Mouse (Mus musculus): ENCODE results near the gene Mypop. TPM values are rescaled to one million over a fixed set of nuclear protein-coding genes. Genes with fewer than 3 reads are reported as not detected.
A peak's percentile ranks its signal among the peaks of the same experiment; 100 is the strongest.

Mypop gene
- polyA plus RNA-seq, 1 experiment from 2014 or later: 3.3 TPM

DNA sequence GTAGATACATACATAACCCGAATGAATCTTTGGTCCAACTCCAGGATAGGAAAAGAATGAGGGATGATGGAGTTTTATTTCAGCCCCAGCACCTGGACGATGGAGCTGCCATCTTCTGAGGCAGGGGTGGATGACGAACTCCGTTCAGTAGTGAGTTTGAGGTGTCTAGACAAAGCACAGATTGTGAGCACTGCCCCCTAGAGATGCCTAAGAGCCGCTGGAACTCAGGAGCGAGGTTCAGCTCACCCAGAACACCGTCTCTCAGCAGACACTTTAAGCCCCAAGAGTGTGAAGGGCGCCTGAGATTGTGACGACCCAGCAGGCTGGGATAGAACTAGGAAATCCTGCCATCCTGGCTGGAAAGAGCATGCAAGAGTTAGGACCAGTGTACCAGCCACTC is 7.8 kb downstream of the Mypop start:
- peaks cover 5% of the 10 kb centered on the region; the same call in 1 of the 2 replicates for H3K4me1 ChIP-seq (replicated peaks; ENCODE audit: insufficient read depth, low read length)
- no peaks in the 10 kb centered on the region for H3K27me3 ChIP-seq (ENCODE audit: insufficient read depth, low read length)
- no peaks in the 10 kb centered on the region for H3K36me3 ChIP-seq (ENCODE audit: insufficient read depth, low read length)
- ATAC-seq (replicated peaks; ENCODE audit: low FRiP score, low read depth) (no peak), DNase-seq (ENCODE audit: low spot score) (no peak)
- no peak overlapping the region for H3K4me2 ChIP-seq (ENCODE audit: low read length)
- TF ChIP-seq CTCF (IDR thresholded peaks at IDR 0.05; ENCODE audit: low read depth): peak; percentile 33
- no peak overlapping the region for H3K4me3 ChIP-seq (replicated peaks; ENCODE audit: low read depth, low read length)
- no peaks in the 10 kb centered on the region for H3K9me3 ChIP-seq (replicated peaks; ENCODE audit: low read length)
- no peak overlapping the region for H3K9ac ChIP-seq (ENCODE audit: low read depth, low read length)
- WGBS: 47% methylated on average over 9 of the region's 9 CpGs
- no peak overlapping the region for H3K27ac ChIP-seq

- H3K9ac ChIP-seq (ENCODE audit: low read depth, low read length): peak overlapping the region; percentile 62
- no peak for DNase-seq (ENCODE audit: low spot score)
- H3K4me3 ChIP-seq (replicated peaks; ENCODE audit: low read depth, low read length): peak overlapping the region; percentile 37
- ATAC-seq (replicated peaks; ENCODE audit: low FRiP score, low read depth): no peak
- 49% methylated on average over 10 of the region's 10 CpGs for WGBS
- H3K4me1 ChIP-seq (replicated peaks; ENCODE audit: insufficient read depth, low read length): peaks cover 15% of the 10 kb centered on the region
- H3K27ac ChIP-seq: peak overlapping the region; percentile 62; the same call in 1 of the 2 replicates
- H3K4me2 ChIP-seq (ENCODE audit: low read length): peak overlapping the region; percentile 61
- H3K9me3 ChIP-seq (replicated peaks; ENCODE audit: low read length): no peaks in the 10 kb centered on the region
- TF ChIP-seq CTCF (IDR thresholded peaks at IDR 0.05; ENCODE audit: low read depth): no peak
- H3K27me3 ChIP-seq (ENCODE audit: insufficient read depth, low read length): no peaks in the 10 kb centered on the region
- peaks cover 3% of the 10 kb centered on the region; the same call in 1 of the 2 replicates for H3K36me3 ChIP-seq (ENCODE audit: insufficient read depth, low read length)
Observed at GRCm38 (mm10) chr7:19000421-19000820, 9.4 kb downstream of the Mypop start.

DNA sequence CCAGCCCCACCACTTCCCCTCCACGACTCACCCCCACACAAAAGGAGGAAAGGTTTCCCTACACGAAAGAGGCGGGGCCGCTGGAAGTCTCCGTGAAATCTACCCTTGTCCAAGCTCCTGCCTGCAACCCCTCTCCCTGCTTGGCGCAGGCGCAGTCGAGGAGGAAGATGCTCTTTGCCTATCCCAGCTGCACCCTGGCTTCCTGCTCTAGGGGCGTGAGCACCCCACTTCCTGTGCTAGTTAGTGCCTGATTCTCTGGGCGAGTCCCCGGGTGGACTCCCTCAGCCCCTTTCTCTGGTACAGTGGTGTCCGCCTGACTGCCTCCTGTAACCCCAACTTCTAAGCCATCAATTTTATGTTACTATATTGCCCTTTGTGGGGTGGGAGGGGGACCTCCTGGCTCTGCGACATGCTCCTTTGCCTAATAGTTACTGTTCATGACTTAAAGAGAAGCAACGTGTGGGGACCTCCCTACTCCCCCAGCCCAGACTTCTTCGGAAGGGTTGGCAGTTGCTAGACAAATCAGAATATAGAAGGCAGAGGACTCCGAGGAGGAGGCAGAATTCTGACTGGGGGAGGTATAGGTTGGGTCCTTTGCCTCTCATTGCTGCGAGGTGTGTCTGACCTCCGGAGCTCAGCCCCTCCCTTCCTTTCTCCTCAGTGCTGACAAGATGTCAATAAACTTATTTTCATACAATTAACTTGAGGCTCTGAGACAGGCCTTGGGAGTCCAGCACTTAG is 10.2 kb downstream of the Mypop start:
- no peak for ATAC-seq (replicated peaks; ENCODE audit: low FRiP score, low read depth)
- H3K9me3 ChIP-seq (replicated peaks; ENCODE audit: low read length): no peaks in the 10 kb centered on the region
- TF ChIP-seq CTCF (IDR thresholded peaks at IDR 0.05; ENCODE audit: low read depth): no peak
- WGBS: 22% methylated on average over 15 of the region's 18 CpGs
- H3K4me2 ChIP-seq (ENCODE audit: low read length): peak overlapping the region; percentile 61
- H3K27ac ChIP-seq: peak overlapping the region; percentile 79; the same call in 1 of the 2 replicates
- H3K4me1 ChIP-seq (replicated peaks; ENCODE audit: insufficient read depth, low read length): peaks cover 23% of the 10 kb centered on the region
- peak; percentile 82 for DNase-seq (ENCODE audit: low spot score)
- H3K4me3 ChIP-seq (replicated peaks; ENCODE audit: low read depth, low read length): peak overlapping the region; percentile 37
- H3K27me3 ChIP-seq (ENCODE audit: insufficient read depth, low read length): no peaks in the 10 kb centered on the region
- H3K36me3 ChIP-seq (ENCODE audit: insufficient read depth, low read length): peaks cover 9% of the 10 kb centered on the region; the same call in 1 of the 2 replicates
- peak overlapping the region; percentile 62 for H3K9ac ChIP-seq (ENCODE audit: low read depth, low read length)

DNA sequence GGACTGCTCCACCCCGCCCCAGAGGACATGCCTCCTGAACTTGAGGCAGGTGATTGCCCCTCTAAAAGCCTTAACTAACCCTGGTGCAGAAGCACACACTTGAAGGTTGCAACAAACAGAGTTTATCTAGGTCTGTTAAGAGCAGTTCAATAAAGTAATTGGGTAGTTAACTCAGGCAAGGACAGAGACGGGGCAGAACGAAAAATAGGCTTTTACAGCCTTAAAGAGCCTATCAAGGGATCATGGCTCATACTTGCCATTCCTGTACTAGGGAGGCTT is 10.7 kb downstream of the Mypop start:
- 0 out of 2 replicates have a peak overlapping the region, but pooled peaks have one; percentile 58 for H3K9ac ChIP-seq (ENCODE audit: low read depth, low read length)
- peaks cover 9% of the 10 kb centered on the region; the same call in 1 of the 2 replicates for H3K36me3 ChIP-seq (ENCODE audit: insufficient read depth, low read length)
- no peaks in the 10 kb centered on the region for H3K27me3 ChIP-seq (ENCODE audit: insufficient read depth, low read length)
- ATAC-seq (replicated peaks; ENCODE audit: low FRiP score, low read depth): no peak
- peaks cover 26% of the 10 kb centered on the region for H3K4me1 ChIP-seq (replicated peaks; ENCODE audit: insufficient read depth, low read length)
- peak overlapping the region; percentile 61; the same call in 1 of the 2 replicates for H3K4me2 ChIP-seq (ENCODE audit: low read length)
- H3K9me3 ChIP-seq (replicated peaks; ENCODE audit: low read length): no peaks in the 10 kb centered on the region
- no peak overlapping the region for H3K4me3 ChIP-seq (replicated peaks; ENCODE audit: low read depth, low read length)
- no peak for TF ChIP-seq CTCF (IDR thresholded peaks at IDR 0.05; ENCODE audit: low read depth)
- H3K27ac ChIP-seq: peak overlapping the region; percentile 79
- 42% methylated on average over 3 of the region's 3 CpGs for WGBS
- DNase-seq (ENCODE audit: low spot score): no peak

- H3K27ac ChIP-seq: peak overlapping the region; percentile 79
- H3K9ac ChIP-seq (ENCODE audit: low read depth, low read length): peak overlapping the region; percentile 58
- H3K27me3 ChIP-seq (ENCODE audit: insufficient read depth, low read length): no peaks in the 10 kb centered on the region
- WGBS: 16% methylated on average over 4 of the region's 4 CpGs
- peak overlapping the region; percentile 57 for H3K4me2 ChIP-seq (ENCODE audit: low read length)
- TF ChIP-seq CTCF (IDR thresholded peaks at IDR 0.05; ENCODE audit: low read depth): no peak
- H3K36me3 ChIP-seq (ENCODE audit: insufficient read depth, low read length): peaks cover 9% of the 10 kb centered on the region; the same call in 1 of the 2 replicates
- peaks cover 29% of the 10 kb centered on the region for H3K4me1 ChIP-seq (replicated peaks; ENCODE audit: insufficient read depth, low read length)
- no peaks in the 10 kb centered on the region for H3K9me3 ChIP-seq (replicated peaks; ENCODE audit: low read length)
- no peak for ATAC-seq (replicated peaks; ENCODE audit: low FRiP score, low read depth)
- no peak for DNase-seq (ENCODE audit: low spot score)
- H3K4me3 ChIP-seq (replicated peaks; ENCODE audit: low read depth, low read length): peak overlapping the region; percentile 34
Observed at GRCm38 (mm10) chr7:19002115-19002514, 11.1 kb downstream of the Mypop start.

- WGBS: 2% methylated on average over 17 of the region's 17 CpGs
- Histone ChIP-seq H3K36me3 (ENCODE audit: insufficient read depth, low read length) (peaks cover 9% of the 10 kb centered on the region; the same call in 1 of the 2 replicates), H3K27ac (peak overlapping the region; percentile 79), H3K4me2 (ENCODE audit: low read length) (peak overlapping the region; percentile 57), H3K4me3 (replicated peaks; ENCODE audit: low read depth, low read length) (peak overlapping the region; percentile 34), H3K4me1 (replicated peaks; ENCODE audit: insufficient read depth, low read length) (peaks cover 34% of the 10 kb centered on the region), H3K9me3 (replicated peaks; ENCODE audit: low read length) (no peaks in the 10 kb centered on the region), H3K27me3 (ENCODE audit: insufficient read depth, low read length) (no peaks in the 10 kb centered on the region), H3K9ac (ENCODE audit: low read depth, low read length) (peak overlapping the region; percentile 58)
- peak; percentile 97 for DNase-seq (ENCODE audit: low spot score)
- TF ChIP-seq CTCF (IDR thresholded peaks at IDR 0.05; ENCODE audit: low read depth): no peak
- ATAC-seq (replicated peaks; ENCODE audit: low FRiP score, low read depth): peak; percentile 29
Observed at GRCm38 (mm10) chr7:19002848-19003498, 11.9 kb downstream of the Mypop start.

Data from kidney, postnatal 0 days (tissue).